Mouse (Mus musculus): Measurements from ENCODE around the gene Btrc. TPM values are rescaled to one million over a fixed set of nuclear protein-coding genes. Genes with fewer than 3 reads are reported as not detected.

The Btrc gene
- polyA plus RNA-seq, 1 experiment from 2014 or later, result 34.2 TPM

DNA sequence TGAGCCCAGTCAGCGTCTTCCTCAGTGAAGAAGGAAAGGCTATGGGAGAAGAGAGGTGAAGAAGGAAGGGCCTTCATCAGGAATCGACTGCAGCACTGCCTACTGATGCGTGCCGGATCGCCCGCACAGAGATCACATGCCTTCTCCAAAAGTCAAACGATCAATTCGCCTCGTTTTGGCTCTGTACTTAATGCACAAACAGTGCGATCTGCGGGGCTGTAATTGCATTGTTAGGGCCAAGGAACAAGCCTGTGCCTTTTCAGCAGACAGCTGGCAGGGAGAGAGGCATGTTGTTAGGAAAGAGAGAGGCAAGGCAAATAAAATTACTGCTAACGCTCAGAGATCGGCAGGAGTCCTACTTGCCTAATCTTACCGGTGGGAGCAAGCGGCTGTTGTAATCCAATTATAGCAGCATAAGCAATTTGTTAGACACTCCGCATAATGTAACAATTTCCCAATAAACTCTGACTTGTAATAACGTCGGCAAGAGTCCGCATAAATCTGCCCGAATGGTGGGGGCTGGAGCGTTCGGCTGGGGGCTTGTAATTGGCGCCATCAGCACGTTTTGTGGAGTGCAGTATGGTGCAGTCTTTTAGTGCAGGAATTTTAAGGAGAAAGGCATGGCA lies 112.5 kb downstream of the Btrc start:
- WGBS, result 72% methylated on average over 24 of the region's 24 CpGs
- no peak for ATAC-seq (ENCODE audit: extremely low read depth, insufficient number of reproducible peaks, low FRiP score, low TSS enrichment)
- Histone ChIP-seq H3K9ac (no peak overlapping the region), H3K4me2 (no peak overlapping the region), H3K27me3 (replicated peaks) (no peaks in the 10 kb centered on the region), H3K27ac (replicated peaks) (no peak overlapping the region), H3K36me3 (peaks cover 7% of the 10 kb centered on the region), H3K9me3 (no peaks in the 10 kb centered on the region), H3K4me3 (no peak overlapping the region), H3K4me1 (peaks cover 24% of the 10 kb centered on the region)

DNA sequence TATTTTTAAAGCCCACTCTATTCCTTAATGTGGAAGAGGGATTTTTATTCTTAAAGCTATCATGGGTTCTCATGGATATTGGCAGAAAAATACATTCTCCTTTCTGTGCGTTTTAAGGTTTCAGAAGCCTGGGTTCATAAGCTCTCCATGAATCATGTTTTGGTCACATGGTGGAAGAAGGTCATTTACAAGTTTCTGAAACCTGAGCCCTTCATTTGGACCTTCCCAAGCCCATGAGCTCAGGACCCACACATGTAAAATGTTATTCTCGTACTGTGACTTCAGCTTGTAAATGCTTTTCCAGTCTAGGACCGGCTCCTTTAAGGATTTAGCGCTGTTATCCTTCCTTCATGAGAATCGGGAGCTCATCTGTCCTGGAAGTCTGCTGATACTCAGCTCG lies 116.0 kb downstream of the Btrc start:
- H3K27ac ChIP-seq (replicated peaks), result no peak overlapping the region
- no peak overlapping the region for H3K4me2 ChIP-seq
- no peaks in the 10 kb centered on the region for H3K36me3 ChIP-seq
- ATAC-seq (ENCODE audit: extremely low read depth, insufficient number of reproducible peaks, low FRiP score, low TSS enrichment), result no peak
- no peaks in the 10 kb centered on the region for H3K27me3 ChIP-seq (replicated peaks)
- no peak overlapping the region for H3K4me3 ChIP-seq
- H3K9ac ChIP-seq, result no peak overlapping the region
- WGBS, result 85% methylated on average over 6 of the region's 6 CpGs
- H3K9me3 ChIP-seq, result no peaks in the 10 kb centered on the region
- peaks cover 16% of the 10 kb centered on the region; the same call in 1 of the 2 replicates for H3K4me1 ChIP-seq

DNA sequence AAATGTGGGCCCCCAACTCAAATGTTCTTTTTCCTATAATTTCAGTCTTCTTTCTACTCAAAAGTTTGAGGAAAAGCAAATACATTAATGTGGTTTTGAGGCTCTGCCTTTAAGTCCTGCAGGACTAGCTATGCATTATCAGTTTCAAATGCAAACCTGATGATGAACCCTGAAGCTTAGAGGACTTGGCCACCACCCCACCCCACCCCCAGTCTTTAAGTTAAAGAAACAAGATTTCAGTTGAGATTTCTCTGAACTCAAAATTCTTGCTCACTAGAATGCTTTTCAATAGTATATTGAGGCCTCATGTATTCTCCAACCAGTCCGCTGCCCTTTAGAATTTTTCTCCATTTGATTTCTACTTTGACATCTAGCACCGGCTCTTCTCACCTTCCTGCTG lies 117.0 kb downstream of the Btrc start:
- Histone ChIP-seq H3K27ac (replicated peaks) (no peak overlapping the region), H3K9ac (no peak overlapping the region), H3K9me3 (no peaks in the 10 kb centered on the region), H3K4me3 (no peak overlapping the region), H3K27me3 (replicated peaks) (no peaks in the 10 kb centered on the region), H3K36me3 (no peaks in the 10 kb centered on the region), H3K4me1 (peaks cover 9% of the 10 kb centered on the region; the same call in 1 of the 2 replicates), H3K4me2 (no peak overlapping the region)
- no peak for ATAC-seq (ENCODE audit: extremely low read depth, insufficient number of reproducible peaks, low FRiP score, low TSS enrichment)
- WGBS, result 79% methylated on average over 2 of the region's 2 CpGs

DNA sequence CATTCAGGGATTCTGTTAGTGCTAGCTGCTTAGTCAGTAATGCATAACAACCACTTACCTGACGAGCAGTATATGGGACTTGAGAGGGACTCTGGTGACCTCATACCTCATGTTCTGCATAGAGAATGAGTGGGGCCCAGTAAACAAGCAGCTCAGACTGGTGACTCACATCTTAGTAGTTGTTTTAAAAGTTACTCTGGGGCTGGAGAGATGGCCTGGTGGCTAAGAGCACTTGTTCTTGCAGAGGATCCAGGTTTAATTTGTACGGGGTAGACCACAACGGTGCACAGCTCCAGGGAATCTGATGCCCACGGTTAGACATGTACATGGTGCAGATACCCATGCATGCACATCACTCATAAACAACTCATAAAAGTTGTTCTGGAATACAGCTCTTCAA lies 117.4 kb downstream of the Btrc start:
- Histone ChIP-seq H3K27ac (replicated peaks) (no peak overlapping the region), H3K36me3 (no peaks in the 10 kb centered on the region), H3K9me3 (no peaks in the 10 kb centered on the region), H3K27me3 (replicated peaks) (no peaks in the 10 kb centered on the region), H3K4me3 (no peak overlapping the region), H3K9ac (no peak overlapping the region), H3K4me1 (peaks cover 5% of the 10 kb centered on the region; the same call in 1 of the 2 replicates), H3K4me2 (no peak overlapping the region)
- WGBS, result 82% methylated on average over 4 of the region's 4 CpGs
- ATAC-seq (ENCODE audit: extremely low read depth, insufficient number of reproducible peaks, low FRiP score, low TSS enrichment), result no peak

DNA sequence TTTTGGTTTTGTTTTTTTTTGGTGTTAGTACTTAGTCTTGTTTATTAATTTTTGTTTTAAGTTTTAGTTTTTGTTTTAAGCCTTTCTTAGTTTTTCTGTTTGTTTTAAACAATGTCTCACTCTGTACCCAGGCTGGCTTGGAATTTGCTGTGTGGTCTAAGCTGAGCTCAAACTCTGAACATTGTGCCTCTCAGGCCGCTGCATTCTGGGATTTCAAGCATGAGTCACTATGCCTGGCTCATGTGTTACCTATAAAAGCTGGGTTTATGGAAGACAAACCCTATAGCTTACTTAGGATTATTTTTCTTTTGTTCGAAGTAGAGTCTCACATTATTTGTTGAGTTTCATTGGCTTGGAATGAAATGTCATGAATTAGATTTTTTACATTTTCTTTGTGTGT lies 119.9 kb downstream of the Btrc start:
- WGBS, result 77% methylated on average over 2 of the region's 2 CpGs
- no peaks in the 10 kb centered on the region for H3K27me3 ChIP-seq (replicated peaks)
- H3K4me3 ChIP-seq, result no peak overlapping the region

DNA sequence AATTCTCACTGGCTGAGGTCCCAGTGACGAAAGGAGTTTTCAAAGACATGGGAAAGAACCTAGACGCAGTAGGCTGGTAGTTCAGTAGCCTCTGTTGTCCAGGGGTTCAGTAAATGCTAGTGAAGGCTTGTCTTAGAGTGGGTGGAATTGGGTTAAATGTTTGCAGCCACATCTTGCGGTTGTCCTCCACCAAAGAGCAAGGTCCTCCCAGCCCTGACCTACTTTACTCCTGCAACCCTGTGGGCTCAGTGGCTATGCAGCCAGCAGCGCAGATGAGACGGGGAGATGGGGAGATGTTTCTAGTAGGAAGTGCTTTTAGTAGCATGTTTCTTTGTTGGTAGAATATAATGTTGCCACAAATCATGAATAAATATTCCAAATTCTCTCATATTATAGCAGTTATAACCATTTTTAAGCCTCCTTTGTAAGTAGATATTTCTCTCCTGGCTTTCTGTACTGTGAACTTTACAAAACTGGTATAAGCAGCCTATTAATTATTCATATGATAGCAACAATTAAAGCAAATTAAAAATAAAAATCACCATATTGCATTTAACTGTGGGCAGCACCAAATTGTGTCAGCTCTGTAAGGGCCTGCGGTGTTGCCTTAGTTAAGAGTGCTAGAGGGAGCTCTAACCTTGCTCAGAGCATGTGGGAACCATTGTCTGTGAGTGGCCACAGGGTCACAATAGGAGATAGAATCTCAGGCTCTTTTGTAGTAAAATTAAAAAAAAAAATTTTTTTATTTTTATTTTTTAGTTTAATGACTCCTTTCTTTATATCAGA lies 122.9 kb downstream of the Btrc start:
- WGBS, result 81% methylated on average over 6 of the region's 6 CpGs
- Histone ChIP-seq H3K9ac (no peak overlapping the region), H3K36me3 (0 out of 2 replicates have a peak, but pooled peaks cover 3% of the 10 kb centered on the region), H3K4me2 (no peak overlapping the region), H3K9me3 (no peaks in the 10 kb centered on the region), H3K27me3 (replicated peaks) (no peaks in the 10 kb centered on the region), H3K27ac (replicated peaks) (no peak overlapping the region), H3K4me3 (no peak overlapping the region), H3K4me1 (peaks cover 10% of the 10 kb centered on the region; the same call in 1 of the 2 replicates)
- ATAC-seq (ENCODE audit: extremely low read depth, insufficient number of reproducible peaks, low FRiP score, low TSS enrichment), result no peak

More for the DNA sequence above, 119.9 kb downstream of the Btrc start:
- Histone ChIP-seq H3K9ac (no peak overlapping the region), H3K36me3 (no peaks in the 10 kb centered on the region), H3K4me2 (no peak overlapping the region), H3K4me1 (peaks cover 7% of the 10 kb centered on the region; the same call in 1 of the 2 replicates), H3K9me3 (no peaks in the 10 kb centered on the region), H3K27ac (replicated peaks) (no peak overlapping the region)
- ATAC-seq (ENCODE audit: extremely low read depth, insufficient number of reproducible peaks, low FRiP score, low TSS enrichment), result no peak

DNA sequence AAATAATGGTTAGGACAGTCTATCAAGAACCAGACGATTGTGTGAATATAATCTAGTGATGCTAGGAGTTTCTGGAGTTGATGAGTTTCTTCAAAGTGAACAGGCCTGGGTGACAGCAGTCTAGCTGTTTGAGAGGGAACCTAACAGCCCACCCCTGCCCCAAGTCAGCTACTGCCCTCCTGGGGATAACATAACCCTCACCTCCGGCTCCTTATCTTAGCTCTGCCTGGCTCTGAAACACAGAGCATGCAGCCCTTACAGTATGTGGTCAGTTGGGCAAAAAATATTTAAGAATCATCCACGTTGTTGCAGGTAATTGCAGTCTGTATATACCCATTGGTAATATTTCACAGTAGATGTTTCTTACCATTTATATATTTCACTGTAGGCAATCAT lies 123.5 kb downstream of the Btrc start:
- 59% methylated on average over 3 of the region's 3 CpGs for WGBS
- H3K27me3 ChIP-seq (replicated peaks), result no peaks in the 10 kb centered on the region
- no peak overlapping the region for H3K4me2 ChIP-seq
- no peaks in the 10 kb centered on the region for H3K9me3 ChIP-seq
- H3K27ac ChIP-seq (replicated peaks), result no peak overlapping the region
- no peak for ATAC-seq (ENCODE audit: extremely low read depth, insufficient number of reproducible peaks, low FRiP score, low TSS enrichment)
- 0 out of 2 replicates have a peak, but pooled peaks cover 4% of the 10 kb centered on the region for H3K36me3 ChIP-seq
- H3K9ac ChIP-seq, result no peak overlapping the region
- H3K4me3 ChIP-seq, result no peak overlapping the region
- peaks cover 10% of the 10 kb centered on the region; the same call in 1 of the 2 replicates for H3K4me1 ChIP-seq

DNA sequence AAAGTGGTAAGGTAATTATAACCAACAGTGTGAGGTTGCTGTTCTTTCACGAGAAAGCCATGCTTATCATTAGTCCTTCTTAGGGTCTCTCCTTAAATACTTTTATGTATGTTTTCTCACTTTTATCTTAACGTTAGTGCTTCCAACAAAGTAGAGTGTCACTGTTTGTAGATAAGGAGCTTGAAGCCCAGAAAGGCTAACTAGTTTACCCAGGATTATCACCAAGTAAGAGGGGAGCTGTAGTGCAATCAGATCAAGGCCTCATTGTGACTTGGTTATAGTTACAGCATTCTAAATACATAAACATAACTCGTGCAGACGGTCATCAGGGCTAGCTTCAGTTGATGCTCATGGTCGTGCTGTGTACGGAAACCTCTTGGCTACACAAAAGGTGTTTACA lies 126.4 kb downstream of the Btrc start:
- 53% methylated on average over 6 of the region's 6 CpGs for WGBS
- no peak overlapping the region for H3K4me3 ChIP-seq
- ATAC-seq (ENCODE audit: extremely low read depth, insufficient number of reproducible peaks, low FRiP score, low TSS enrichment), result no peak

DNA sequence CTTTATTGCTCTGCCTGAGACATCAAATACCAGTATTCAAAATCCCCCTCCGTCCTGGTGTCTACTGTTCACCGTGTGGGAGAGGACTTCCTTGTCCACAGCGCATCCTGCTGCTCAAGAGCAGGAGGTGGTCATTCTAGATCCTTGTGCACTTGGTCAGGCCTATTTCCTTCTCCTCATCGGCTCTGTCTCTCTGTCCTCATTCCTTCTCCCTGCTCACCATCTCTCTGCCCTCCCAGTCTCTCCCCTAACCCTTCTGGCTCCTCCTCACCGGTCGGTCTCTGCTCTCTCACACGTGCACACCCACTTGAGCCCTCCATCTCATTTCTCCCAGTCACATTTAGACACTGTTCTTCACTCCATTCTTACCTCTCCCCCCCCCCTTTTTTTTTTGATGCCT lies 127.7 kb downstream of the Btrc start:
- H3K4me2 ChIP-seq, result no peak overlapping the region
- H3K27ac ChIP-seq (replicated peaks), result no peak overlapping the region
- H3K36me3 ChIP-seq, result 0 out of 2 replicates have a peak, but pooled peaks cover 4% of the 10 kb centered on the region
- no peaks in the 10 kb centered on the region for H3K27me3 ChIP-seq (replicated peaks)
- no peak overlapping the region for H3K4me3 ChIP-seq
- peaks cover 6% of the 10 kb centered on the region; the same call in 1 of the 2 replicates for H3K4me1 ChIP-seq
- ATAC-seq (ENCODE audit: extremely low read depth, insufficient number of reproducible peaks, low FRiP score, low TSS enrichment), result no peak
- 75% methylated on average over 7 of the region's 7 CpGs for WGBS
- no peaks in the 10 kb centered on the region for H3K9me3 ChIP-seq
- H3K9ac ChIP-seq, result no peak overlapping the region

More for the DNA sequence above, 126.4 kb downstream of the Btrc start:
- peaks cover 10% of the 10 kb centered on the region; the same call in 1 of the 2 replicates for H3K4me1 ChIP-seq
- H3K4me2 ChIP-seq, result no peak overlapping the region
- no peak overlapping the region for H3K9ac ChIP-seq
- H3K27me3 ChIP-seq (replicated peaks), result no peaks in the 10 kb centered on the region
- H3K36me3 ChIP-seq, result 0 out of 2 replicates have a peak, but pooled peaks cover 4% of the 10 kb centered on the region
- H3K9me3 ChIP-seq, result no peaks in the 10 kb centered on the region
- H3K27ac ChIP-seq (replicated peaks), result no peak overlapping the region

DNA sequence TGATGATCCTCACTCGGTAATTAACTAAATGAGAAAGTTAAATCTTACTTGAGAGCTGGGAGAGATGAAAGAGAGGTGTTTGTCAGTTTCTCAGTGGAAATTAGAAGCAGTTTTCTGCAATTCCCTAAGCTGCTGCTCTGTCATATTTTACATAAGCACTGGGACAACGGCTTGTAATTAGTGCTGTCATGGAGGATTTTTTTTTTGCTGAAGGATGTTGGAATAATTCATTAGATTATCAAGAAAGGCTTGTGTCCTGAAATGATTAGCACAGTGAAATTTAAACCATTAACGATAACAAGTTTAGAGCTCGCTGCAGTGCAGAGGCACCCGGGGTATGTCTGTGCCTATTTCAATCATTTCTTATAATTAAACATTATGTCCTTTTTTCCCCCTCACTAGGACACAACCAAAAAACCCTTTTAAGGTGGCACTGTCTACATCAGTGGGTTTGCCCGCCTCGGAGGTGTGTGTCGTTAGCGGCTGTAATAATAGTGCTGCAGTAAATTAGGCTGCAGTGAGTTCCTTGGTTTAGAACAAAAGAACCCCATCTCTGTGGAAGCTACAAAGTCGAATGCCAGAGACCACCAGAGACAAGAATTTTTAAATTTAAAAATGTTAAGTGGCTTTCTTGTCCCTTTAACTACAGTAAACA lies 130.7 kb downstream of the Btrc start:
- no peak overlapping the region for H3K4me2 ChIP-seq
- WGBS, result 83% methylated on average over 10 of the region's 10 CpGs
- no peak overlapping the region for H3K4me3 ChIP-seq
- no peak for ATAC-seq (ENCODE audit: extremely low read depth, insufficient number of reproducible peaks, low FRiP score, low TSS enrichment)
- no peak overlapping the region for H3K27ac ChIP-seq (replicated peaks)
- H3K27me3 ChIP-seq (replicated peaks), result no peaks in the 10 kb centered on the region
- no peak overlapping the region for H3K9ac ChIP-seq
- peaks cover 6% of the 10 kb centered on the region; the same call in 1 of the 2 replicates for H3K4me1 ChIP-seq
- no peaks in the 10 kb centered on the region for H3K9me3 ChIP-seq
- 0 out of 2 replicates have a peak, but pooled peaks cover 4% of the 10 kb centered on the region for H3K36me3 ChIP-seq

DNA sequence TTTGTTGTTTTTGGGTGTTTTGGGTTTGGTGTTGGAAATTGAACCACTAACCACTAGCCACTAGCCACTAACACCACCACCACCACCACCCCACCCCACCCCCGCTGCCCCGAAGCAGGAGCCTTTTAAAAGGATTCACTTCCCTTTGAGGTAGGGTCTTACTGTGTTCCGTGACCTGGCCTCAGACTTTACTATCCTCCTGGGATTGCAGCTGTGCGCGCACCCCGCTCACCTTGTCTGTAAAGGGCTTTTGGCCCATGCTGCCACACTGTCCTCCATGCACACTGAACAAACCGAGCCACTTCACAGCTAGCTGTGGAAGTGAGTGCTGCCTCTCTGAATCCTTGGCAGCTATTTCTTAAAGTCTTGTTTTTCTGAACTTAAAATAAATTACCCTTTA lies 141.9 kb downstream of the Btrc start:
- H3K27ac ChIP-seq (replicated peaks), result no peak overlapping the region
- H3K27me3 ChIP-seq (replicated peaks), result no peaks in the 10 kb centered on the region
- WGBS, result 92% methylated on average over 7 of the region's 7 CpGs
- H3K4me1 ChIP-seq, result peaks cover 20% of the 10 kb centered on the region
- no peaks in the 10 kb centered on the region for H3K9me3 ChIP-seq
- no peak for ATAC-seq (ENCODE audit: extremely low read depth, insufficient number of reproducible peaks, low FRiP score, low TSS enrichment)
- H3K4me3 ChIP-seq, result no peak overlapping the region
- H3K9ac ChIP-seq, result no peak overlapping the region
- no peak overlapping the region for H3K4me2 ChIP-seq
- peaks cover 16% of the 10 kb centered on the region for H3K36me3 ChIP-seq
